Mouse (Mus musculus): ENCODE results near the gene H3f3a. TPM values are rescaled to one million over a fixed set of nuclear protein-coding genes. Genes with fewer than 3 reads are reported as not detected.
A peak's percentile ranks its signal among the peaks of the same experiment; 100 is the strongest.

H3f3a gene
- polyA plus RNA-seq, 2 experiments, result 1,586 to 2,743 TPM

- H3K27ac ChIP-seq (replicated peaks; ENCODE audit: low read depth, low read length), result no peak overlapping the region
- H3K27me3 ChIP-seq (ENCODE audit: control insufficient read depth, insufficient read depth, low read length), result no peaks in the 10 kb centered on the region
- peaks cover 7% of the 10 kb centered on the region; the same call in 1 of the 2 replicates for H3K4me1 ChIP-seq (ENCODE audit: control insufficient read depth, insufficient read depth, low read length)
- H3K36me3 ChIP-seq (ENCODE audit: control insufficient read depth, insufficient read depth, low read length), result no peaks in the 10 kb centered on the region
- WGBS, result 61% methylated on average over 3 of the region's 3 CpGs
- H3K4me2 ChIP-seq (replicated peaks; ENCODE audit: low read depth, low read length, severe bottlenecking), result no peak overlapping the region
- no peaks in the 10 kb centered on the region for H3K9me3 ChIP-seq (ENCODE audit: control insufficient read depth, low read length)
- ATAC-seq (ENCODE audit: low FRiP score, low read depth), result no peak
- H3K4me3 ChIP-seq (replicated peaks; ENCODE audit: low read length), result no peak overlapping the region
- no peak overlapping the region for H3K9ac ChIP-seq (ENCODE audit: low read depth, low read length, severe bottlenecking)
- DNase-seq (ENCODE audit: low spot score), result no peak
- no peak for TF ChIP-seq POLR2A (IDR thresholded peaks at IDR 0.05; ENCODE audit: borderline replicate concordance, extremely low read depth, insufficient read depth, insufficient read length)
Observed at GRCm38 (mm10) chr1:180774664-180775063, 39.1 kb downstream of the H3f3a start.

GRCm38 (mm10) chr1:180772291-180772690 is 41.5 kb downstream of the H3f3a start:
- Histone ChIP-seq H3K9me3 (ENCODE audit: control insufficient read depth, low read length) (no peaks in the 10 kb centered on the region), H3K27me3 (ENCODE audit: control insufficient read depth, insufficient read depth, low read length) (no peaks in the 10 kb centered on the region), H3K4me3 (replicated peaks; ENCODE audit: low read length) (no peak overlapping the region), H3K4me1 (ENCODE audit: control insufficient read depth, insufficient read depth, low read length) (peaks cover 11% of the 10 kb centered on the region), H3K27ac (replicated peaks; ENCODE audit: low read depth, low read length) (no peak overlapping the region), H3K36me3 (ENCODE audit: control insufficient read depth, insufficient read depth, low read length) (no peaks in the 10 kb centered on the region), H3K4me2 (replicated peaks; ENCODE audit: low read depth, low read length, severe bottlenecking) (no peak overlapping the region), H3K9ac (ENCODE audit: low read depth, low read length, severe bottlenecking) (no peak overlapping the region)
- DNase-seq (ENCODE audit: low spot score) (no peak), ATAC-seq (ENCODE audit: low FRiP score, low read depth) (no peak)
- TF ChIP-seq POLR2A (IDR thresholded peaks at IDR 0.05; ENCODE audit: borderline replicate concordance, extremely low read depth, insufficient read depth, insufficient read length), result no peak
- WGBS, result 93% methylated on average over 3 of the region's 3 CpGs

- Histone ChIP-seq H3K4me1 (ENCODE audit: control insufficient read depth, insufficient read depth, low read length) (peaks cover 7% of the 10 kb centered on the region; the same call in 1 of the 2 replicates), H3K9me3 (ENCODE audit: control insufficient read depth, low read length) (no peaks in the 10 kb centered on the region), H3K27ac (replicated peaks; ENCODE audit: low read depth, low read length) (no peak overlapping the region), H3K4me2 (replicated peaks; ENCODE audit: low read depth, low read length, severe bottlenecking) (no peak overlapping the region), H3K9ac (ENCODE audit: low read depth, low read length, severe bottlenecking) (no peak overlapping the region), H3K27me3 (ENCODE audit: control insufficient read depth, insufficient read depth, low read length) (no peaks in the 10 kb centered on the region), H3K4me3 (replicated peaks; ENCODE audit: low read length) (no peak overlapping the region), H3K36me3 (ENCODE audit: control insufficient read depth, insufficient read depth, low read length) (no peaks in the 10 kb centered on the region)
- ATAC-seq (ENCODE audit: low FRiP score, low read depth), result no peak
- 54% methylated on average over 4 of the region's 4 CpGs for WGBS
- no peak for TF ChIP-seq POLR2A (IDR thresholded peaks at IDR 0.05; ENCODE audit: borderline replicate concordance, extremely low read depth, insufficient read depth, insufficient read length)
- no peak for DNase-seq (ENCODE audit: low spot score)
Observed at GRCm38 (mm10) chr1:180771722-180772121, 42.0 kb downstream of the H3f3a start.

- ATAC-seq (ENCODE audit: low FRiP score, low read depth) (no peak), DNase-seq (ENCODE audit: low spot score) (no peak)
- no peak for TF ChIP-seq POLR2A (IDR thresholded peaks at IDR 0.05; ENCODE audit: borderline replicate concordance, extremely low read depth, insufficient read depth, insufficient read length)
- no peaks in the 10 kb centered on the region for H3K9me3 ChIP-seq (ENCODE audit: control insufficient read depth, low read length)
- H3K27me3 ChIP-seq (ENCODE audit: control insufficient read depth, insufficient read depth, low read length), result no peaks in the 10 kb centered on the region
- H3K4me2 ChIP-seq (replicated peaks; ENCODE audit: low read depth, low read length, severe bottlenecking), result no peak overlapping the region
- WGBS, result 66% methylated on average over 5 of the region's 5 CpGs
- no peak overlapping the region for H3K9ac ChIP-seq (ENCODE audit: low read depth, low read length, severe bottlenecking)
- peaks cover 7% of the 10 kb centered on the region; the same call in 1 of the 2 replicates for H3K4me1 ChIP-seq (ENCODE audit: control insufficient read depth, insufficient read depth, low read length)
- H3K36me3 ChIP-seq (ENCODE audit: control insufficient read depth, insufficient read depth, low read length), result no peaks in the 10 kb centered on the region
- no peak overlapping the region for H3K27ac ChIP-seq (replicated peaks; ENCODE audit: low read depth, low read length)
- no peak overlapping the region for H3K4me3 ChIP-seq (replicated peaks; ENCODE audit: low read length)
Observed at GRCm38 (mm10) chr1:180771306-180771705, 42.4 kb downstream of the H3f3a start.

- DNase-seq (ENCODE audit: low spot score), result peak; percentile 76
- Histone ChIP-seq H3K9me3 (ENCODE audit: control insufficient read depth, low read length) (no peaks in the 10 kb centered on the region), H3K36me3 (ENCODE audit: control insufficient read depth, insufficient read depth, low read length) (no peaks in the 10 kb centered on the region), H3K4me2 (replicated peaks; ENCODE audit: low read depth, low read length, severe bottlenecking) (peak overlapping the region; percentile 81), H3K27me3 (ENCODE audit: control insufficient read depth, insufficient read depth, low read length) (no peaks in the 10 kb centered on the region), H3K4me3 (replicated peaks; ENCODE audit: low read length) (peak overlapping the region; percentile 52), H3K27ac (replicated peaks; ENCODE audit: low read depth, low read length) (peak overlapping the region; percentile 53; the same call in 1 of the 2 replicates), H3K4me1 (ENCODE audit: control insufficient read depth, insufficient read depth, low read length) (peaks cover 7% of the 10 kb centered on the region), H3K9ac (ENCODE audit: low read depth, low read length, severe bottlenecking) (peak overlapping the region; percentile 74)
- peak; percentile 85 for ATAC-seq (ENCODE audit: low FRiP score, low read depth)
- peak; percentile 67; the same call in 1 of the 2 replicates for TF ChIP-seq POLR2A (IDR thresholded peaks at IDR 0.05; ENCODE audit: borderline replicate concordance, extremely low read depth, insufficient read depth, insufficient read length)
- WGBS, result 3% methylated on average over 34 of the region's 37 CpGs
Observed at GRCm38 (mm10) chr1:180768334-180769168, 45.2 kb downstream of the H3f3a start.

All from limb, embryonic 14.5 days (tissue).